Mouse (Mus musculus) kidney, adult 2 months (tissue): ENCODE results near the gene Usp53.

Experiments used
- CTCF ChIP-seq: fragments of 200-500 bp; conservative IDR thresholded peaks from 2 replicates; pipeline ENCODE4 v1.5.1; 2011; ENCODE audit warnings: low read depth, mild to moderate bottlenecking, control low read depth, low read length, moderate library complexity, mixed read lengths; ENCODE audit not compliant: insufficient read depth, insufficient read length
- POLR2A ChIP-seq: fragments of 200-500 bp; IDR thresholded peaks from one replicate; pipeline ENCODE4 v1.6.1; 2011; ENCODE audit warnings: low read depth, low read length, control low read depth

GRCm38 (mm10) chr3:123007386-123007785 lies 23.1 kb upstream of the Usp53 start:
- no peak for TF ChIP-seq CTCF
- no peak for TF ChIP-seq POLR2A
